Mouse (Mus musculus) mesoderm, embryonic 11.5 days (tissue): ENCODE measurements around the gene Lgi4.
A peak's percentile ranks its signal among the peaks of the same experiment; 100 is the strongest.

Experiments used
- DNase-seq: peaks from one replicate; pipeline ENCODE4 v3.0.0-alpha.2; 2012; ENCODE audit warnings: low read depth, low spot score

Gene Lgi4

DNA sequence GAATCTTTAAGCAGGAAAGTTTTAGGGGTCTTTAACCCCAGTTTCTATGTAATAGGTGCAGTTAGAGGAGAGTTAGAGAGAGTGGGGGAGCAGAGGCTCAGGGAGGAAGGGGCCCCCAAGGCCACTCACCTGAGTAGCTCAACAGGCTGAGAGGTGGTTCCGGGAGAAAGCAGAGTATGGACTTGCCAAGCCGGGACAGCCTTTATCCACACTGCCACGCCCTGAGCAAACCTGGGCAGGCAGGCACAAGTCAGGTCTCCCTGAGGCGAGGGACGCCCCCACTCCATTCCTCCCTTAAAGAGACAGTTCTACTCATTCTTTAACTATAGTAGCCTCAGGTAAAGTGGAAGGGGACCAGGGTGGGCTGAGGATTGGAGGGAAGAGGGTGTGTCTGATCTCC is 17.4 kb downstream of the Lgi4 start, which contains the start of gene Fxyd3:
TSS of gene Fxyd3 (minus strand) at position 213 of the 400 bp plus-strand sequence.
- no peak for DNase-seq

DNA sequence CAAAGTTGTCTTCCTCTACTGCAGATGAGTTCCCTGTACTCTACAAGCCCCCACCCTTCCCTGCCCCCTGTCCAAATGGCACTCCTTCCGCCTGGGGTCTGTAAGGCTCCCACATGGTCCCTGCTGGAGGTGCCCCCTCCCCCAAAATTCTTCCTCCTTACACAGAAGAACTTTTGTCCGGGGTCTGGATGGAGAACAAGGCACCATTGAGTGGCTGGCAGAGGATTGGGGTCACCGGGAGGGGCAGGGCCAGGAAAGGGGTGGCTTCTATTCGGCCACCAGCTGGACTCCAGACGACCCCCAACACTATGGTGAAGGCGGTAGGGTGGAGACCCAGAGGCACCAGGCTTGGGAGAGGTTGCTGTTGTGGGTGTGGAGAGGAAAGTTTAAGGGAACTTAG is 18.3 kb downstream of the Lgi4 start:
- DNase-seq = no peak

GRCm38 (mm10) chr7:31077885-31078445 is 18.8 kb downstream of the Lgi4 start:
- peak; percentile 79 for DNase-seq

GRCm38 (mm10) chr7:31079670-31080069 is 20.5 kb downstream of the Lgi4 start:
- no peak for DNase-seq

- DNase-seq = no peak
Measured at GRCm38 (mm10) chr7:31080611-31081010, 21.5 kb downstream of the Lgi4 start.

DNA sequence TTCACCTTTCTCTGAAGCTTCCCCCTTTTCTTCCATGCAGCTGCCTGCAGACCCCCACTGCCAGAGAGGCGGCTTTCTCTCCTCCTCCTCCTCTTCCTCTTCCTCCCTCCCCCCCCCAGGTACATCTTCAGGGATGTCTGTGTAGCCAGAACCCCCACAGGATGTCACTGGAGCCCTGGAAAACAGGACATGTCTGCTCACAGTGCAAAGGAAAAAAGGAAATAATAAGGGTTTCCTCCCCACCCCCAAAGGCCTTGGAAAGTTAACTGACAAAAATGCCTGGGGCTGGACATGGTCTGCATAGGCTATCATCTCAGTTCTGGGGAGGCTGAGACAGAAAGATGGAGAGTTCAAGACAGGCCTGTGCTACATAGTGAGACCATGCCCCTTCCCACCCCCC is 22.0 kb downstream of the Lgi4 start:
- DNase-seq = no peak

- DNase-seq = no peak
Measured at GRCm38 (mm10) chr7:31082106-31082505, 23.0 kb downstream of the Lgi4 start.

- no peak for DNase-seq
Measured at GRCm38 (mm10) chr7:31082831-31083588, 23.9 kb downstream of the Lgi4 start.

DNA sequence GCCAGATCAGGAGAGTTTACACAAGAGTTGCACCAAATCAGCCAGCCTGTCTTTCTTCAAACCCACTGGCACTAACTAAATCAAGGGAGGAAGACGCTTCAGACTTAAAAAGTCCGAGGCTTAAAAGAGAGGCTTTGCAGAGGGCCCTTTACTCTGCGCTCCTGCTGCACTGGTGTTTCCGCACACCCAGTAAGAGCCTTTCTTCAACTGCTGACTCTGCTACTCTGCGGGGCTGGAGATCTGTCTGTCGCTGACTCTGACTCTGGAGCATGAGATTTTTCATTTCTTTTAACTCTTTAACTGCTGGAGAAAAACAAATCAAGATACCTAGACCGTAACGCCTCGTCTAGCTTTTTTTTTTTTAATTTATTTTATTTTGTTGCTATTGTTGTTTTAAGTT is 25.0 kb downstream of the Lgi4 start:
- no peak for DNase-seq

DNA sequence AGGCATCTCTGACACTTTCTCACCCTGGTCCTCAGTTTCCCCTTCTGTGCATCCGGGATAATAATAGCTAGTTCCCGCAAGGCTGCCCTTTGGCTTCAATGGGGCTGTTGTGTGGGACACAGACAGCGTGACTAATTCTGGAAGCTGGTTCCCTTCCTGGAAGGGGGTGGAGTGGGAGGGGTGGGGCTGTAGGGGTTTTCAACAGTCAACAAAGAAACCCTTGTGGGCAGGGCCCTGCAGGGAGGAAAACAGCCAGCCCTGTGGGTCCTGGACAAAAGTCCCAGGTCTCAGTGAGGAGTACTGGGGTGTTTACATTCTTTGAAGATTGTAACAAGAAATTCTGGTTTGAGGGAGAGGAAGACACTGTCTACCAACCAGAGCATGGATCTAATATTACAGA is 26.0 kb downstream of the Lgi4 start:
- DNase-seq = no peak

GRCm38 (mm10) chr7:31086175-31086755 is 27.1 kb downstream of the Lgi4 start:
- DNase-seq = no peak

- DNase-seq = no peak
Measured at GRCm38 (mm10) chr7:31087262-31087661, 28.1 kb downstream of the Lgi4 start.

DNA sequence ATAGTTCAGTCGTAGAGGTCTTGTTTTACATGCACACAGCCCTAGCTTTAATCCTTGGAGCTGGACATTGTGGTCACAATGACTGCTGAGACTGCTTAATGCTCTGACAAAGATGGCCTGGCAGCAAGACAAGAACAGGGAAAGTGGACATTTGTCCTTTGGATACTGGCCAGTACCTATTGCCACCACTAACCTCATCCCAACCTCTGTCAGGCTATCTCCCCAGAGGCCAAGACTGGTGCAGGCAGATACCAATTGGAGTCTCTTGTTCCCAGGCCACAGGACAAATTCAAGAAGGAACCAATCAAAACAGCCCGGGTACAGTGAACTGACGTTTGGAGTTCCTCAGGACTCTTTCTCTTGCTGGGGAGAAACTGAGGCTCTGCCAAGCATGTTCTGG is 29.1 kb downstream of the Lgi4 start:
- no peak for DNase-seq

DNA sequence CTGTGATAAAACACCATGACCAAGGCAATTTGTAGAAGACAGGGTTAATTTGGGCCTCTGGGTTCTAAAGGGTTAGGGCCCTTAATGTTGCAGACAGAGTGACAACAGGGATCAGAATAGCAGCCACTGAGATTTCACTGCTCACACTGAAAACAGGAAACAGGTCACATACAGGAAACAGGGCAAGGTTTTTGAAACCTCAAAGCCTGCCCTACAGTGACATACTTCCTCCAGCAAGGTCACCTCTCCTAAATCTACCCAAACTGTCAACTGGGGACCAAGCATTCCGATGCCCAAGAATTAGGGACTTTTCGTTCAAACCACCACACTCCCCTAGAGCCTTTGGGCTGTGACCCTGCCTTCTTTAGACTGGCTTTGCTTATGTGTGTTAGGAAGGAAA is 30.6 kb downstream of the Lgi4 start:
- no peak for DNase-seq

DNA sequence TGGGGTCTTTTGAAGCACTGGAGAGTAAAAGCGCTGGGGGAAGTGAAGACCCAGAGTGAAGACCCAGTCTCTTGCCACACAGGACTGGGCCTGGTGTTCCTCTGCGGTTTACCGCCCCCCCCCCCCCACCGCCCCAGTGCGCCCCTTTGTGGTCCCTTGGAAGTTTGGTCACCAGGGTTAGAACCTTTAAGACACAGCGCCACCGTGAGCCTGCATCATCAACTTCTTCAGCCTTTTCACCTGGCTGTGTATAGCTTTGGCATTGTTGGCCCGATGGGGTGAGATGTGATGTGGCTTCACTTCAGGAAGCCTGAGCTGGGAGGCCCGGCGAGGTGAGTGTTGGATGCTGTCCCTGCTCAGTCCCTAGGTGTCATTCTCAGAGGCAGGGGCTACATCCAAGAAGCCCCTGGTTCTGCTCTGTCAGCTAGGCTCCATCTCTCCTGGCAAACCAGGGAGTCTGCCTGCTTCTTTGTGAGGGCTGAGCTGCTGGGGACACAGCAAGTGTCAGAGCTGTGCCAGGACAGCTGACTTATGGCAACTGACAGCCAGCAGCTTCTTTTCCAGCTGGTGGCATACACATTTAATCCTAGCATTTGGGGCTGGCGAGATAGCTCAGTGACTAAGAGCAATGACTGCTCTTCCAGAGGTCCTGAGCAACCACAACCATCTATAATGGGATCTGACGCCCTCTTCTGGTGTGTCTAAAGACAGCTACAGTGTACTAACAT is 35.8 kb downstream of the Lgi4 start:
- DNase-seq = no peak

- no peak for DNase-seq
Measured at GRCm38 (mm10) chr7:31096892-31097564, 37.9 kb downstream of the Lgi4 start.

DNA sequence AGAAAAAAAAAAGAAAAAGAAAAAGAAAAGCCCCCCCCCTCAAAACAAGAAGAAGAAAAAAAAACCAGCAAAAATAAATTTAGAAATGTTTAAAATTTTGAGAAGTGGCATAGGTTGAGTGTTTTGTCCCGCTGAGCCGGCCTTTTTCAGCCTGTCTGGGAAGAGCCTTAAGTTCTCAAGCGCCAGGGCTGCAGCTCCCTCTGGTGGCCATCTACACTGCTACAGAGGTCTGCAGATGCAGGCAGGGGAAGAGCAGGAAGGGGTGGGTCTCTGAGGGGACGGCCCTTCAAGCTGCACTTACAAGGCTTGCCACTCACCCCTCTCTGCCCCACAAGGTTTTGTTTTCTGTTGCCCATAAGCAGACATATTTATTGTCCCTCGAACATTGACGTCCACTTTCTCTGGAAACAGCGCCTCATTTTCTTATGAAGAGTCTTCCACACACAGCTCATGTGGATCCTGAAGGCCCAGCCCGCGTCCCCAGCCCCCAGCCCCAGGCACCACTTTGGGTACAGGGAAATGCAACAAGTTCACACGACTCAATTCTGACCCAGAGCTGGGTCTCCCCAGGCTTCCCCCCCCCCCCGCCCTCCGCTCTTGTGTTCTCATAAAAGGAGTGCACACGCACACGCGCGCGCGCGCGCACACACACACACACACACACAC is 38.6 kb downstream of the Lgi4 start:
- DNase-seq = peak; percentile 93

GRCm38 (mm10) chr7:31098697-31099611 is 39.8 kb downstream of the Lgi4 start:
- DNase-seq = no peak

DNA sequence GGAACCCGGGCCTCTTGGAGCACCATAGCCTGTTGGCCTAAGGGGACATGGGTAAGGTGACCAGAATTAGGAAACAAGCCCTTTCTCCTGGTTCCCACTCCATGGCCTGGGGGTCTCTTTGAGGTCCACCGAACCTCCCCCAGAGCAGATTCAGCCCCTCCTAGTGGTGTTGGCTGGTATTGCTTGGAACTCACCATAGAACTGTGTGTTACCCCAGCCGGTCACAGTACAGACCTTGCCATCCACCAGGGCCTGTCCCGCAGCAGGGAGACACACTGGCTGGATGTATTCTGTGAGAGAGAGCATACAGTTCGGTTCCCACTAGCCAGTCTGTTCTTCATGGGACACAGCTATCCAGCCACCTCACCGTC is 40.5 kb downstream of the Lgi4 start:
- no peak for DNase-seq

DNA sequence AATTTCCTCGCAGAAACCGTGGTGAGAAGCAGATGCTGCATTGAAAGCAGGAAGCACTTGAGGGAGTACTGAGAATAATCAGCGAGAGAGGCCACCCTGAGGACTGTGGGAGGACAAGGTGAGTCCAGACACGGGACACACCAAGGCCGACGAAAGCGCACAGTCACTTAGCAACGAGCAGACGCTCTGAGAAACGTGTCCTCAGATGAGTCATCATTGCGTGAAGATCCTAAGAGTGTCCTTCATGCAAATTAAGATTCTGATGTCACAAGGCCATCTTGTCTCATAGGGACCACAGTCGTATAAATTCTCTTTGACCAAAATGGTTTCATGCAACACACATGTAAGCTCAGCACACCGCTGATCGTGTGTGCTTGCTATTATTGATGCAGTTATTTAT is 41.6 kb downstream of the Lgi4 start:
- no peak for DNase-seq
